Mouse (Mus musculus) kidney, adult 2 months (tissue): ENCODE data around the gene Reep1. TPM values are rescaled to one million over a fixed set of nuclear protein-coding genes. Genes with fewer than 3 reads are reported as not detected.

ENCODE experiments used
- DNase-seq: peaks from one replicate; pipeline ENCODE4 v3.0.0; 2021
- H3K27ac ChIP-seq: fragments of 200-500 bp; 2 replicates; pipeline ENCODE4 v1.5.1; 2012; ENCODE audit warnings: low read depth, low read length, control low read depth, inconsistent platforms; ENCODE audit not compliant: insufficient read depth
- H3K27me3 ChIP-seq: fragments of 200-500 bp; replicated peaks from 2 replicates; pipeline ENCODE4 v1.6.1; 2012; ENCODE audit warnings: mild to moderate bottlenecking, moderate library complexity, low read length, inconsistent platforms; ENCODE audit not compliant: control insufficient read depth, insufficient read depth
- H3K36me3 ChIP-seq: fragments of 200-500 bp; 2 replicates; pipeline ENCODE4 v1.6.1; 2012; ENCODE audit warnings: mild to moderate bottlenecking, moderate library complexity, low read length, inconsistent platforms; ENCODE audit not compliant: control insufficient read depth, insufficient read depth
- H3K4me1 ChIP-seq: fragments of 200-500 bp; 2 replicates; pipeline ENCODE4 v1.6.1; 2011; ENCODE audit warnings: low read length; ENCODE audit not compliant: control insufficient read depth, insufficient read depth
- H3K4me3 ChIP-seq: fragments of 200-500 bp; 2 replicates; pipeline ENCODE4 v1.5.1; 2011; ENCODE audit warnings: mild to moderate bottlenecking, low read depth, low read length, control low read depth; ENCODE audit not compliant: insufficient read depth
- CTCF ChIP-seq: fragments of 200-500 bp; conservative IDR thresholded peaks from 2 replicates; pipeline ENCODE4 v1.5.1; 2011; ENCODE audit warnings: low read depth, mild to moderate bottlenecking, control low read depth, low read length, moderate library complexity, mixed read lengths; ENCODE audit not compliant: insufficient read depth, insufficient read length
- POLR2A ChIP-seq: fragments of 200-500 bp; IDR thresholded peaks from one replicate; pipeline ENCODE4 v1.6.1; 2011; ENCODE audit warnings: low read depth, low read length, control low read depth
- WGBS: fragments of 180-500 bp; shearing (Covaris S2); methylation state at CpG from one replicate; pipeline ENCODE4 v1.1.7; 2018; 5-methylcytosine and 5-hydroxymethylcytosine counted together
- polyA plus RNA-seq: library from polyadenylated mRNA; depleted of rRNA; stranded (reverse); fragments of >200 nt; gene quantifications from 2 replicates; pipeline ENCODE4 v1.2.3, GENCODE M21; 2012

Reep1 gene
- polyA plus RNA-seq, 1 experiment = 1.5 TPM

- Histone ChIP-seq H3K4me3 (no peak overlapping the region), H3K4me1 (no peaks in the 10 kb centered on the region), H3K27me3 (no peaks in the 10 kb centered on the region), H3K27ac (no peak overlapping the region), H3K36me3 (no peaks in the 10 kb centered on the region)
- no peak for TF ChIP-seq POLR2A
- no peak for TF ChIP-seq CTCF
- 68% methylated on average over 10 of the region's 10 CpGs for WGBS
- no peak for DNase-seq
These were observed 94.3 kb downstream of the Reep1 start for GRCm38 (mm10) chr6:71801714-71802094.

GRCm38 (mm10) chr6:71803609-71804008 lies 96.2 kb downstream of the Reep1 start:
- Histone ChIP-seq H3K27ac (no peak overlapping the region), H3K4me1 (no peaks in the 10 kb centered on the region), H3K4me3 (no peak overlapping the region), H3K36me3 (no peaks in the 10 kb centered on the region), H3K27me3 (no peaks in the 10 kb centered on the region)
- 81% methylated on average over 1 of the region's 1 CpGs for WGBS
- TF ChIP-seq POLR2A (no peak), CTCF (no peak)
- no peak for DNase-seq

DNA sequence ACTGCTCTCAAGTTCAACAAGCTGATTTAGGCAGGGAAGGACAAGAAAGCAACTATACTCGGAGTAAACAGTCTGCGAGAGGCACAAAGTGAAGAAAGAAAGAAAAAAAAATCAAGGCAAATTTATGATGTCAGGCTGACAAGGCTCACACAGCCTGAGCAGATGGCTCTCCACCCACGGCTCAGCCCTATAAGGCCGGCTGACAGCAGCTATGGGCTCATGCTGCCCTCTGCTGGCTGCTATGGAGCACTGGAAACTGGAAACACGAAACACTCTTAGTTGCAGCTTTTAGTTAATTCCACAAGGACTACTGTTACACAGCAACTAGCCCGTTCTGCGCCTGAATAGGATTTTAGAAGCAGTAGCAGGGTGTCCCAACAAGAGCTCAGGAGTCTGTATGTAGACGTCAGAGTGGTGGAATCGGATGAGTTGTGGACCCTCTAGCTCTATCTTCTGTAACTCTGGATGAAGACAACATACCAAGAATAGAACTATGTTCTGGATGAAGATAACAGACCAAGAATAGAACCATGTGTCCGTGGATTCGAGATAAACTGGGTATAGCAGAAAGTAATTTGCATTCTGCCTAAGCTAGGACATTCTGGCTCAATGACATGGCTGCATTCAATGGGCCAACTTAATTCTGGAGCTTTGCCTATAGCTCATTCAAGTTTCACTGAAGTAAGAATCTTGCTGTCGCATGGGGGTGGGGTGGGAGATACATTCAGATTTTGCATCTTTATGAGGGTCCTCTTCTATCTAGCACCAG lies 96.9 kb downstream of the Reep1 start:
- Histone ChIP-seq H3K36me3 (no peaks in the 10 kb centered on the region), H3K27ac (no peak overlapping the region), H3K4me1 (no peaks in the 10 kb centered on the region), H3K27me3 (no peaks in the 10 kb centered on the region), H3K4me3 (no peak overlapping the region)
- TF ChIP-seq POLR2A (no peak), CTCF (peak; percentile 99)
- 21% methylated on average over 12 of the region's 12 CpGs for WGBS
- peak; percentile 58 for DNase-seq

DNA sequence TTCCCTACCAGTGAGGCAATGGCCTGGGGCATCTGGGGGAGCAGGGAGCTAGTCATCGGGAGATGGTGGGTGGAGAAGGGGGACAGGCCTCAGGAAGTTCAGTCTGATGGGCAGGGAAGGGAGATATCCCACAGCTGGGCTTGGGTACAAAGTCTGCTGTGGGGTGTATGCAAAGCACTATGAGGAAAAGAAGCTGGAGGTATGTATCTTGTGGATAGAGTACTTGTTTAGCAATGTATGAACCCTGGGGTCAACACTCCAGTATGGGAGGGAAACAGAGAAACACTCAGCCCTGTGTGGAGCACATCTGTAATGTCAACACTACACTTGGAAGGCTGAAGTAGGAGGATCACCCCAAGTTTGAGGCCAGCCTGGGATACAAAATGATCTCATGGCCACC lies 99.4 kb downstream of the Reep1 start:
- Histone ChIP-seq H3K36me3 (no peaks in the 10 kb centered on the region; the same call in 1 of the 2 replicates), H3K4me1 (no peaks in the 10 kb centered on the region), H3K4me3 (no peak overlapping the region), H3K27ac (no peak overlapping the region), H3K27me3 (no peaks in the 10 kb centered on the region)
- DNase-seq = no peak
- 61% methylated on average over 1 of the region's 1 CpGs for WGBS
- TF ChIP-seq CTCF = no peak
- no peak for TF ChIP-seq POLR2A

- Histone ChIP-seq H3K4me3 (no peak overlapping the region), H3K36me3 (peaks cover 2% of the 10 kb centered on the region; the same call in 1 of the 2 replicates), H3K27me3 (no peaks in the 10 kb centered on the region), H3K27ac (no peak overlapping the region), H3K4me1 (peaks cover 6% of the 10 kb centered on the region)
- no peak for DNase-seq
- 80% methylated on average over 9 of the region's 9 CpGs for WGBS
- no peak for TF ChIP-seq POLR2A
- TF ChIP-seq CTCF = no peak
These were observed 102.5 kb downstream of the Reep1 start for GRCm38 (mm10) chr6:71809890-71810289.

GRCm38 (mm10) chr6:71812820-71813219 lies 105.5 kb downstream of the Reep1 start:
- 41% methylated on average over 2 of the region's 2 CpGs for WGBS
- no peak for TF ChIP-seq POLR2A
- TF ChIP-seq CTCF = no peak
- H3K36me3 ChIP-seq = peaks cover 15% of the 10 kb centered on the region
- DNase-seq = peak; percentile 68
- H3K27me3 ChIP-seq = no peaks in the 10 kb centered on the region
- H3K4me3 ChIP-seq = no peak overlapping the region
- H3K27ac ChIP-seq = peak overlapping the region; percentile 65; the same call in 1 of the 2 replicates
- peaks cover 6% of the 10 kb centered on the region for H3K4me1 ChIP-seq

- TF ChIP-seq CTCF = no peak
- no peak for TF ChIP-seq POLR2A
- H3K27ac ChIP-seq = no peak overlapping the region
- peaks cover 16% of the 10 kb centered on the region for H3K36me3 ChIP-seq
- H3K4me1 ChIP-seq = peaks cover 12% of the 10 kb centered on the region
- no peaks in the 10 kb centered on the region for H3K27me3 ChIP-seq
- DNase-seq = peak; percentile 80
- 39% methylated on average over 5 of the region's 5 CpGs for WGBS
- H3K4me3 ChIP-seq = no peak overlapping the region
These were observed 112.5 kb downstream of the Reep1 start for GRCm38 (mm10) chr6:71819764-71820292.
